Mouse (Mus musculus): Measurements from ENCODE around the gene Trove2. TPM values are rescaled to one million over a fixed set of nuclear protein-coding genes. Genes with fewer than 3 reads are reported as not detected.

Trove2 gene
- polyA plus RNA-seq, 1 experiment from 2014 or later, result 36.0 TPM

DNA sequence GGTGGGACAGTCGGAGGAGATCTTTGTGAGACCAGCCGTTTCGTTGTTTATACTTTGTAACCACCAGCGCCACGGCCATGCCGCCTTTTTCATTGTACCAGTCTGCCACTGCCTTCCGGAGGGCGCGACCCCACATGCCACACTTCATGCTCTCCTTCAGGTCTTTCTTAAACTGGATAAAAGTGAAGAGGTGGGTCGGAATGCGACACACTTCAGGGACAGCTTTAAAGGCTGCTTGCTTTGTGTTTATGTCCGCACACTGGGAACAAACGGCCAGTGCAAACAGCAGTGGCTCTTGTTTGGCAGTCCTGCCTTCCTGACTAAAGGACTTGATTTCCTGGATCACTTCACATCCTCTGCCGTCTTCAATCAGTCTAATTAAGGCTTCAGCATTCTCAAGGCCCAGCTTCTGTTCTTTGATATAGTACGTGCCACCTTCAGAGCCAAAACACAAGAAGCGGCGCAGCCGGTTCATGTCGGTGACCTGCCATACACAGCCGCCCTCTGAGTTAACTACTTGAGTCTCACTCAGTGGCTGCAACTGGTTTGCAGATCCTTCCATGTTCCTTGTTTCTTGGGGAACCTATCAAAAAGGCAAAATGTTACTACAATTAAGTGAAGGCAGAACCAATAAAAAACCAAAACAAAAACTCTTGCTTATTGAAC lies 6.3 kb downstream of the Trove2 start:
- 50% methylated on average over 20 of the region's 20 CpGs for WGBS
- peaks cover 26% of the 10 kb centered on the region for H3K4me1 ChIP-seq
- no peak for ATAC-seq (replicated peaks)
- H3K36me3 ChIP-seq (replicated peaks), result peaks cover 11% of the 10 kb centered on the region; the same call in 1 of the 2 replicates
- H3K4me3 ChIP-seq, result no peak overlapping the region
- H3K4me2 ChIP-seq, result no peak overlapping the region
- H3K9ac ChIP-seq, result no peak overlapping the region
- H3K27me3 ChIP-seq (replicated peaks), result no peaks in the 10 kb centered on the region
- no peaks in the 10 kb centered on the region for H3K9me3 ChIP-seq
- H3K27ac ChIP-seq, result no peak overlapping the region

DNA sequence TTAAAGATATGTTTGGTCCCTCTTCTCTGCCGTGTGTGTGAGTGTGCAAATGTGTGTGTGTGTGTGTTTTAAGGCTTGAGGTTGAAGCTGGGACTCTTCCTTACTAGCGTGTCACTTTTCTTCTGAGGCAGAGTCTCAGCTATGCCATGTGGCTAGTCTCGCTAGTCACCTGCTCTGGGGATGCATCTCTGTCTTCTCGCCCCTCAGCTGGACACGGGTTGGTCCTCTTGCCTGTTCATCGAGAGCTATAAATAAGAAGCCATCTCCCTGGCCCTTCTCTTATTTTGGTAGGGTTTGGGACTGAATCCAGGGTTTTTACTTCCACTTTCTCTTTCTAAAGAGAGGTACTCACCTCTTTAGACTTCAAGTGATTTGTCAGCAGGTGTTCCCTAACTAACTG lies 10.6 kb downstream of the Trove2 start:
- peaks cover 27% of the 10 kb centered on the region for H3K36me3 ChIP-seq (replicated peaks)
- no peaks in the 10 kb centered on the region for H3K27me3 ChIP-seq (replicated peaks)
- H3K27ac ChIP-seq, result no peak overlapping the region
- no peak for ATAC-seq (replicated peaks)
- WGBS, result 86% methylated on average over 6 of the region's 6 CpGs
- H3K9me3 ChIP-seq, result no peaks in the 10 kb centered on the region
- peaks cover 5% of the 10 kb centered on the region; the same call in 1 of the 2 replicates for H3K4me1 ChIP-seq
- no peak overlapping the region for H3K4me3 ChIP-seq
- H3K9ac ChIP-seq, result no peak overlapping the region
- H3K4me2 ChIP-seq, result no peak overlapping the region

DNA sequence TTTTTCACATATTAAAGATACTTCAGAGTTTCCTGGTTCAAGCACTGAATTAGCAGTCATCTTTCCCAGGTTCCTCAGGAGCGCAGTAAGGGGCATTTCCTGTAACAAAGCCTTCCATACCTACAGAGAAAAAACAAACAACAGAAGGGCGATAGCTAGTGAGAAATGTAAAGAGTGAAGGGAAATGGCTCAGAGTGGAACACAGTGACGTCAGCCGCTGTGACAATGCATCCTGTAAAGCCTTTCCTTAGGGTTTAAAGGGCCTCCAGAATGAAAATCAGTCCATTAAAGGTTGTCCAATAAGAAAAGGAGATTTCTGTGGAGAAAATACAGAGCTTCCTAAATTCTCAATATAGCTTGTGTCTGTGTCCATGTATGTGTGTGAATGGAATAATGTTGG lies 11.1 kb downstream of the Trove2 start:
- 88% methylated on average over 4 of the region's 4 CpGs for WGBS
- Histone ChIP-seq H3K36me3 (replicated peaks) (peaks cover 32% of the 10 kb centered on the region), H3K4me2 (no peak overlapping the region), H3K4me1 (peaks cover 5% of the 10 kb centered on the region; the same call in 1 of the 2 replicates), H3K27me3 (replicated peaks) (no peaks in the 10 kb centered on the region), H3K4me3 (no peak overlapping the region), H3K9me3 (no peaks in the 10 kb centered on the region), H3K9ac (no peak overlapping the region), H3K27ac (no peak overlapping the region)
- ATAC-seq (replicated peaks), result no peak

DNA sequence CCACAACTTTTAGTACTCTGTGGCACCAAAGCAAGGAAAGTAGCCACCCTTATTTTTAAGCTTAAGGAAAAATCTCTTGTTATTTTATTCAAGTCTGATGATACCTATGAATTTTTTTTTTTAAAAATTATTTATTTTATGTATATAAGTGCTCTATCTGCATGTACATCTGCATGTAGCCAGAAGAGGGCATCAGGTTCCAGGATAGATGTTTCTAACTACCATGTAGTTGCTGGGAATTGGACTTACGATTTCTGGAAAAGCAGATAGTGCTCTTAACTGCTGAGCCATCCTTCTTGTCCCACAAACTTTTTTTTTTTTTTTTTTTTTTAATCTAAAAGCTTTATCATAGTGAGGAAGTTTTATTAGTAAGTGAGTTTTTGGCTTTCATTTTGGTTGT lies 12.4 kb downstream of the Trove2 start:
- no peak for ATAC-seq (replicated peaks)
- no peak overlapping the region for H3K9ac ChIP-seq
- H3K9me3 ChIP-seq, result no peaks in the 10 kb centered on the region
- no peak overlapping the region for H3K27ac ChIP-seq
- no peak overlapping the region for H3K4me2 ChIP-seq
- H3K36me3 ChIP-seq (replicated peaks), result peaks cover 43% of the 10 kb centered on the region
- 64% methylated on average over 1 of the region's 1 CpGs for WGBS
- H3K27me3 ChIP-seq (replicated peaks), result no peaks in the 10 kb centered on the region
- H3K4me3 ChIP-seq, result no peak overlapping the region
- H3K4me1 ChIP-seq, result no peaks in the 10 kb centered on the region

DNA sequence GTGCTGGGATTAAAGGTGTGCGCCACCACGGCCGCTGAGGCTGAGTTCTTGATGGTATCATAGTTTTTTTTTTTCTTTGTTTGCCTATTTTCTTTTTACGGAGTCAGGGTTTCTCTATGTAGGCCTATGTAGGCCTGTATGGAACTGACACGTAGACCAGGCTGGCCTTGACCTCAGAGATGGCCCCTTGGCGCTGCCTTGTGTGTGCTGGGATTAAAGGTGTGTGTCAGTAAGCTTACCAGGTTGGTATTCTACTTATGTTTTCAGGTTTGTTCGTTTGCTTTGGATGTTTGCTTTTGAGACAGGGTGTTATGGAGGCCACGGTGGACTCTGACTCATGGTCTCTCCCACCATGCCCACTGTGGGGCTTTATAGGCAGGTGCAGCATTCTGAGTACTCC lies 14.7 kb downstream of the Trove2 start:
- Histone ChIP-seq H3K4me3 (no peak overlapping the region), H3K4me1 (no peaks in the 10 kb centered on the region), H3K9me3 (no peaks in the 10 kb centered on the region), H3K4me2 (no peak overlapping the region), H3K27ac (no peak overlapping the region), H3K27me3 (replicated peaks) (no peaks in the 10 kb centered on the region), H3K9ac (no peak overlapping the region), H3K36me3 (replicated peaks) (peaks cover 54% of the 10 kb centered on the region)
- no peak for ATAC-seq (replicated peaks)
- WGBS, result 94% methylated on average over 8 of the region's 8 CpGs

DNA sequence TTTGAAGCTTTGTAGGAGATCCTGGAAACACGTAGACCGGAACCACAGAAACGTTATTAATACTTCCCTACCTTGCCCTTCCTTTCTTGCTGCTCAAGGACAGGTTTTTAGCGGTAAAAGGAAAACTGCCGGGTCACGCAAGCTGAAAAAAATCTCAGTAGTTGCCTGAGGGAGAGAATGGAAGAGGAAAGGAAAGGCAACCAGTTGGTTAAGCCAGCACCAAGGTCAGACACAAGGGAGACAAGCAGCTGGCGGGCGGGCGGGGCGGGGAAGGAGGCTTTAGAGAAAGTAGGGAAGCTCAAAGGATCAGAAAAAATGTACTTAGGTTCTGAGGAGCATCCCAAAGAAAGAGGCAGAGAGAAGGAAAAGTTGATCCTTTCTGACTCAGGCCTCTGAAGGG lies 31.0 kb downstream of the Trove2 start:
- Histone ChIP-seq H3K9me3 (no peaks in the 10 kb centered on the region), H3K36me3 (replicated peaks) (peaks cover 20% of the 10 kb centered on the region; the same call in 1 of the 2 replicates), H3K4me2 (no peak overlapping the region), H3K9ac (no peak overlapping the region), H3K27ac (no peak overlapping the region), H3K4me1 (peaks cover 1% of the 10 kb centered on the region), H3K4me3 (no peak overlapping the region), H3K27me3 (replicated peaks) (no peaks in the 10 kb centered on the region)
- ATAC-seq (replicated peaks), result no peak
- WGBS, result 94% methylated on average over 10 of the region's 10 CpGs

DNA sequence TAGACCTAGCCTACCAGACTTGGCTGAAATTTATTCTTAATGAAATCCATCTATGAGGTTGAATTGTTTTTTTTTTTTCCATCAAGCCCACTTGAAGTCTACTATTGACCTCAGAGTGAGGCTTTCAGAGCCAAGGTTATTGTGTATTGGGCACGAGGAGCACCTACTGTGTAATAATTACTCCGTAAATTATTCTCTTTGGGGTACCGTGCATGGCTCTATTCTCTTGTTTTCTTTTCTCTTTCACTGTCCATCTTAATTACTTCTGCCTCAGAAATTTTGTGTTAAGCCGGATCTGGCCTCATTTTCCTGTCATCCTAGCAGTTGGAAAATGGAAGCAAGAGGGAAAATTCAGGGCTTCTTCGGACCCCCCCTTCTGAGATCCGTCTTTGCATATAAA lies 34.7 kb downstream of the Trove2 start:
- no peak overlapping the region for H3K4me2 ChIP-seq
- no peak for ATAC-seq (replicated peaks)
- peaks cover 12% of the 10 kb centered on the region for H3K4me1 ChIP-seq
- no peaks in the 10 kb centered on the region for H3K9me3 ChIP-seq
- H3K36me3 ChIP-seq (replicated peaks), result peaks cover 17% of the 10 kb centered on the region; the same call in 1 of the 2 replicates
- 61% methylated on average over 6 of the region's 6 CpGs for WGBS
- no peak overlapping the region for H3K4me3 ChIP-seq
- no peak overlapping the region for H3K27ac ChIP-seq
- H3K27me3 ChIP-seq (replicated peaks), result no peaks in the 10 kb centered on the region
- H3K9ac ChIP-seq, result no peak overlapping the region

DNA sequence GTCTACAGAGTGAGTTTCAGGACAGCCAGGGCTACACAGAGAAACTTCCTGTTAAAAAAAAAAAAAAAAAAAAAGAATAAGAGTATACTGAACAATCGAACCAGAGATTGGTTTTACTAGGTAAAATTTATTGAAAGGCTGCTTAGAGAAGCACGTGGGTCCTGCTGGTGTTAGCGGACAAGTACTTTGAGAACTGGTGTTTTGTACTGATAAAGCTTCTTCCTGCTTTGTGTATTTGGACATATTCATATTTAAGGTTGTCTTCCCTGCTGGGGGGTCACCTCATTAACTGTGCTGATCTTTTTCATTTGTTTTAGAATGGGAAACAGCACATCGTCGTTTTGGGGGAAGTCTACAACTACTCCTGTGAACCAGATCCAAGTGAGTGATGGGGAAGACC lies 35.5 kb downstream of the Trove2 start:
- Histone ChIP-seq H3K27me3 (replicated peaks) (no peaks in the 10 kb centered on the region), H3K27ac (no peak overlapping the region), H3K4me3 (no peak overlapping the region), H3K9ac (no peak overlapping the region), H3K36me3 (replicated peaks) (peaks cover 16% of the 10 kb centered on the region; the same call in 1 of the 2 replicates), H3K4me2 (no peak overlapping the region), H3K4me1 (peaks cover 12% of the 10 kb centered on the region), H3K9me3 (no peaks in the 10 kb centered on the region)
- ATAC-seq (replicated peaks), result no peak
- WGBS, result 88% methylated on average over 5 of the region's 5 CpGs

DNA sequence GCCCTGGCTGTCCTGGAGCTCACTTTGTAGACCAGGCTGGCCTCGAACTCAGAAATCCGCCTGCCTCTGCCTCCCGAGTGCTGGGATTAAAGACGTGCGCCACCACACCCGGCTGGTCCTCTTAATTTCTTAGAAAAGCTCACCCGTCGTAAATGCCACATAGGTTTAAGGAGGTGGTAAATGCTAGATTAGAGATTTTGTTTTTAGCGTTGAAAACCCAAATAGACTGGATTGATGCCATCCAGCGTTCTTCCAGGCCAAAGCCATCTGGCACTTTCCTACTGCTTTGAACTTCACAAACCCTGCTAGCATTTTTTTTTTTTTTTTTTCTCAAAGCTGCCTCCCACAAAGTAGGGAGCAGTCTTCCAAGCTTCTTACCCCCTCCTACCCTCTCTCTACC lies 36.3 kb downstream of the Trove2 start:
- peaks cover 12% of the 10 kb centered on the region for H3K4me1 ChIP-seq
- peak overlapping the region; percentile 77; the same call in 1 of the 2 replicates for H3K4me2 ChIP-seq
- no peak for ATAC-seq (replicated peaks)
- H3K27ac ChIP-seq, result no peak overlapping the region
- peak overlapping the region; percentile 93; the same call in 1 of the 2 replicates for H3K4me3 ChIP-seq
- H3K9me3 ChIP-seq, result no peaks in the 10 kb centered on the region
- no peaks in the 10 kb centered on the region for H3K27me3 ChIP-seq (replicated peaks)
- peaks cover 11% of the 10 kb centered on the region; the same call in 1 of the 2 replicates for H3K36me3 ChIP-seq (replicated peaks)
- 89% methylated on average over 10 of the region's 10 CpGs for WGBS
- no peak overlapping the region for H3K9ac ChIP-seq

DNA sequence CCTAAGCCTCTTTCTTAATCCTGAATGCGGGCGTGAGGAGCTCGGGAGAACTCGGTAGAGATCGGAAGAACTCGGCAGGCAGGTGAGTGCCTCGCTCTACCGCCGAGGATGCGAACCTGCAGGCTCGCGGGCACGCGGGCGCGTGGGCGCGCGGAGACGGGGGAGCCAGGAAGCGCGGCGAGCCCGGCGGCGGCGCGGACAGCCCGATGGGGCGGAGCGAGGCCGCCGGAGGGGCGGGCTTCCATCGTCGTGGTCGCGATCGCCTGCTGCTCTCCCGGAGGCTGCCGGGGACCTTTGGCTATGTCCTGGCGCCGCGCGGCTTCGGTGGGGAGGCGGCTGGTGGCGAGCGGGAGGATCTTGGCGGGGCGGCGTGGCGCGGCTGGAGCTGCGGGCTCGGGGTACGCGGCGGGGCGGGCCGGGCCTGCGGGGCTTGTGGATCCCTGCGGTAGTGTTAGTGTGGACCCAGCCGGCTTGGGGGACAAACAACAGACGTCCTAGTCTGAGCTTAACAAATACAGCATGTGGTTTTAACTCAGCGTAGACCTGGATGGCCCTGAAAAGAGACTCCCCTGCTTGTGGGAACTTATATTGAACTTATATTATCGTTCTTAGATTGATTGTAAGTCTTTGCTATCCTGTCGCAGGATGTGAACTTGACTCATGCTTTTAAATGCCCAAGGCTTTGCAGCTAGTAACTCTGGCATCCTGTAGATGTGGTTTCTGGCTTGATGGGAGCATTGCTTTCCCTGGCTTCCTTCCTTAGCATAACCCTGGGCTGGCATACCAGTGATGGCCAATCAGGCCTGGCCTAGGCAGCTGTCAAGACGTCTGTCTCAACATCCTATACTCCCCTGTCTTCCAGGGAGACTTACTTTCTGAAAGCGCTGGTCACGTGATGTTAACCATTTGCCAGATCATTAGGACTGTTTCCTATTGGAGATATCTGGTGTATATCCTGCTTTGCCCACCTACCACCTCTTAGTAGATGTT lies 37.2 kb downstream of the Trove2 start:
- WGBS, result under 1% methylated on average over 70 of the region's 71 CpGs
- peak overlapping the region; percentile 77 for H3K4me2 ChIP-seq

DNA sequence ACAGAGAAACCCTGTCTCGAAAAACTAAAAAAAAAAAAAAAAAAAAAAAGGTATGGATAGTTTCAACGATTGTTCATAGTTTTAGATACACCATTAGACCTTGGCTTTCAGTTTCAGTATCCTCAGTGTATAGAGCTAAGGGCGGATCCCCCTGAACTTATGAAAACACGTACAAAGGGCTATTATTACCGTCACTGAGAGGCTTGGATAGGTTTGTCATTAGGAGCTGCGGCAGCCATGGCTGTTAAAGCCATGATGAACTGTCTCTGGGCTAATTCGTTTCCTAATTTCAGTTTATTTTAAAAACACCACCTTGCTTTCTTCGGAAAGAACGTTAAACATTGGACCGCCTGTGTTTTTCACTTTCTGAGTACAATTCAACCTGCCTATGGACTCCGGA lies 38.1 kb downstream of the Trove2 start:
- peak overlapping the region; percentile 92 for H3K9ac ChIP-seq
- H3K4me1 ChIP-seq, result peaks cover 12% of the 10 kb centered on the region
- H3K27me3 ChIP-seq (replicated peaks), result no peaks in the 10 kb centered on the region
- H3K4me3 ChIP-seq, result peak overlapping the region; percentile 93
- ATAC-seq (replicated peaks), result peak; percentile 30
- no peaks in the 10 kb centered on the region; the same call in 1 of the 2 replicates for H3K36me3 ChIP-seq (replicated peaks)
- 32% methylated on average over 11 of the region's 11 CpGs for WGBS
- H3K9me3 ChIP-seq, result no peaks in the 10 kb centered on the region
- peak overlapping the region; percentile 77 for H3K4me2 ChIP-seq
- H3K27ac ChIP-seq, result peak overlapping the region; percentile 95

More for the DNA sequence above, 37.2 kb downstream of the Trove2 start:
- H3K9me3 ChIP-seq, result no peaks in the 10 kb centered on the region
- peak; percentile 96 for ATAC-seq (replicated peaks)
- peak overlapping the region; percentile 93 for H3K4me3 ChIP-seq
- peaks cover 1% of the 10 kb centered on the region; the same call in 1 of the 2 replicates for H3K36me3 ChIP-seq (replicated peaks)
- H3K27ac ChIP-seq, result peak overlapping the region; percentile 95
- peaks cover 12% of the 10 kb centered on the region for H3K4me1 ChIP-seq
- H3K9ac ChIP-seq, result peak overlapping the region; percentile 92
- H3K27me3 ChIP-seq (replicated peaks), result no peaks in the 10 kb centered on the region

DNA sequence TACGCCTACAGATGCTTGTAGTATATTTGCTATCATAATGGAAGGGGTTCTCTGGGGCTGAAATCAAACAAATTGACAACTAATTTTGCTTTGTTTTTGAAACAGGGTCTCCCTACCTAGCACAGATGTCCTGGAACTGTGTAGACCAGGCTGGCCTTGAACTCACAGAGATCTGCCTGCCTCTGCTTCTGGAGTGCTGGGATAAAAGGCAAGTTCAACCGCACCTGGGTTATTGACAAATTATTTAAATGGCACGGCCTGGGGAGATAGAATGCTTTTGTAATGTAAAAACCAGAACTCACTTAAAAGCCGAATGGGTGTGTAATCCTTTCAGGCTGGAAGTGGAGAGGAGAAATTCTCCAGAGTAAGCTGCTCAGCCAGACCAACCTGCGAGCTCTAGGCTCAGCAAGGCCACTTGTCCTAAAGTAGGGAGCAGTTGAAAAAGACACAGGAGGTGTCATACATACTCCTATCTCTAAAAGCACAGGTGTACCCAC lies 42.9 kb downstream of the Trove2 start:
- Histone ChIP-seq H3K36me3 (replicated peaks) (no peaks in the 10 kb centered on the region), H3K4me2 (no peak overlapping the region), H3K9me3 (no peaks in the 10 kb centered on the region), H3K9ac (no peak overlapping the region), H3K27me3 (replicated peaks) (no peaks in the 10 kb centered on the region), H3K27ac (no peak overlapping the region), H3K4me3 (no peak overlapping the region), H3K4me1 (no peaks in the 10 kb centered on the region)
- 67% methylated on average over 5 of the region's 5 CpGs for WGBS
- no peak for ATAC-seq (replicated peaks)
